ENCODE assay signal across 3 mouse cellular contexts in the genomic region with DNA sequence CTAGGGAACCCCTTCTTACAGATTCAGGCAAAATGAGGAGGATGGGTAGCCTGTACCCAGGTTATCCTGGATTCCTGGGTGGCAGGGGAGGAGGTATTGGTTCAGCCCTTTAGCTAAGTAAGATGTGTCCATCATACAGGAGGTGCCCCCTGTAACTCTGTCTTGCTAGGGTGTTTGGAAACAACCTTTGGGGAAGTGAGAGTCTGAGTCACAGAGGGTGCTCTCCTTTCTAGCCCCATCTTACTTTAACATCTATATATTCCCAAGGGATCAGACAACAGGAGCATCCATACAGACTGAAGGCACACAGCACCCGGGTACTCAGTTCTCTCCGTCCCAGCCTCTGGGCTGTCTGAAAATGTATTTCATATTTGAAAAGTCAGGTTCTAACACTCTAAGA.
"Had no signal": no experiment of that assay in that cellular context is flagged by ENCODE, and none has a peak within 500 bp of the region (broad histone marks: within the 10 kb centered on the region; RNA-seq: fewer than 3 reads in every experiment).

No protein-coding gene starts in this region.

- ATAC-seq: intestine, embryonic 16.5 days had no signal

- DNase-seq: gastrocnemius, postnatal 36 days; liver, embryonic 13.5 days had no signal
